Mouse (Mus musculus) ES-Bruce4 (cell line): ENCODE results near the gene Galns.

ENCODE experiments used
- CTCF ChIP-seq: IDR thresholded peaks from one replicate; pipeline ENCODE4 v1.8.1; 2011; ENCODE audit warnings: low read depth, low read length
- EP300 ChIP-seq: IDR thresholded peaks from 2 replicates; pipeline ENCODE4 v1.6.1; 2011; ENCODE audit warnings: low read depth, low read length; ENCODE audit not compliant: insufficient read depth
- POLR2A ChIP-seq: IDR thresholded peaks from one replicate; pipeline ENCODE4 v1.8.1; 2011; ENCODE audit warnings: low read length; ENCODE audit not compliant: insufficient read depth

GRCm38 (mm10) chr8:122636803-122637175, 25.5 kb upstream of the Galns start:
- TF ChIP-seq EP300, result no peak
- TF ChIP-seq CTCF, result no peak
- no peak for TF ChIP-seq POLR2A
